Mouse (Mus musculus) spleen, adult 12 weeks (tissue): ENCODE measurements around the gene Ntm.

Experiments
- DNase-seq: peaks from one replicate; pipeline ENCODE4 v3.0.0; 2022; ENCODE audit warnings: low spot score

Ntm gene

GRCm38 (mm10) chr9:29130316-29130715 lies 832.6 kb downstream of the Ntm start:
- DNase-seq, result no peak

DNA sequence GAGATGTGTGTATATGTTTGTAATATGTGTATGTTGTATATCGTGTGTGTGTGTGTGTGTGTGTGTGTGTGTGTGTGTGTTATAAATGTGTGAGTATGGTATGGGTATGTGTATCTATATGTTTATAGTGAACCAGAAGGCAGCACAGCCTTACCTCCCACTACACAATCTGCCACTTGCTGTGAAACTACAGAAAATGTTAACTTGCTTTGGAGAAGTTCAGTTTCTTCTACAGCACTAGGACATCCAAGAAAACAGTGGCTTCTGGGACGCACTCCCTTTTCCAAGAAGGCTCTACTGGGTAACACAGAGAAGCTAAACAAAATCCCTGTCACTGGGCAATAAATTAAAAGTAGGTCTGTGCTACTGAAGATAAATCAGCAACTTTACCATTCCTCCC lies 834.5 kb downstream of the Ntm start:
- no peak for DNase-seq

DNA sequence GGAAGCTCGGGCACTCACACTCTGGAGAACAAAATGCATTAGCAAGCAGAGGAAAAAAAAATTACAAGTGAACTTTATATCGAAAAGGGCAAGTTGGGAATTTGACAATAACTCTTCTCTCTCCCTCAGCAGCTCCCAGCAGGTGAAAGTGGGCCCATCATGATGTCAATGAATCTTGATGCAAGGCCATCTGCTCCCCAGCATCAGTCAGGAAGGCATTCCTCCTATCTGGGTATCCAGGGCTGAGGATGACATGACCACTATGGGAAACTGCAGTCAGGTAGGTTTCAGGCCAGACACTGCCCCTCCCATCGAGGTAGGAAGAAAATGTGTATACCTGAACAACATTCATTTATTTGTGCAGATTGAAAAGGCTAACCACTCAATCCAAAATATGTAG lies 838.5 kb downstream of the Ntm start:
- DNase-seq, result no peak

GRCm38 (mm10) chr9:29123828-29124227 lies 839.1 kb downstream of the Ntm start:
- DNase-seq, result no peak

GRCm38 (mm10) chr9:29117561-29118112 lies 845.3 kb downstream of the Ntm start:
- no peak for DNase-seq

- no peak for DNase-seq
These were observed 847.6 kb downstream of the Ntm start for GRCm38 (mm10) chr9:29115337-29115736.

GRCm38 (mm10) chr9:29106771-29107170 lies 856.2 kb downstream of the Ntm start:
- DNase-seq, result no peak

- no peak for DNase-seq
These were observed 858.5 kb downstream of the Ntm start for GRCm38 (mm10) chr9:29104442-29104841.

- DNase-seq, result no peak
These were observed 858.9 kb downstream of the Ntm start for GRCm38 (mm10) chr9:29103993-29104392.

- no peak for DNase-seq
These were observed 862.3 kb downstream of the Ntm start for GRCm38 (mm10) chr9:29100624-29101023.

GRCm38 (mm10) chr9:29092443-29092842 lies 870.5 kb downstream of the Ntm start:
- DNase-seq, result no peak

DNA sequence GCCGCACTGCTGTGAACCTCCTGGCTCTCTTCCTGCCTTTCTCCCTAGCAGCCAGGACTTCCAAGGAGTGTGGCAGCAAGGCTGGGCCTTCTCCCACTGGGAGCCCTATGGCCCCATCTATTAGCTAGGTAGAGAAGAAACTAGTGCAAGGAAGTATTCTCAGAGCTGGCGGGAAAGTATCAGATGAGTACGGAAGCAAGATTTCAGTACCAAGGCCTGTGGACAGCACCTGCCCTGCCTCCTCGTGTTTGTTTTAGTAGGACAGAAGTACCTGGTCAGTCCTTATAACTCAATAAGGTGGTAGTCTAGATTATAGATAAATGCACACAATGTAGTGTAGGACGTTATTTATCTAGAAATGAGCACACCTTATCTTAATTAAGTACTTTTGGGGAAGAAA lies 874.3 kb downstream of the Ntm start:
- DNase-seq, result no peak

- DNase-seq, result no peak
These were observed 875.3 kb downstream of the Ntm start for GRCm38 (mm10) chr9:29087656-29088055.

- no peak for DNase-seq
These were observed 875.8 kb downstream of the Ntm start for GRCm38 (mm10) chr9:29087171-29087570.

- no peak for DNase-seq
These were observed 886.9 kb downstream of the Ntm start for GRCm38 (mm10) chr9:29075924-29076577.

DNA sequence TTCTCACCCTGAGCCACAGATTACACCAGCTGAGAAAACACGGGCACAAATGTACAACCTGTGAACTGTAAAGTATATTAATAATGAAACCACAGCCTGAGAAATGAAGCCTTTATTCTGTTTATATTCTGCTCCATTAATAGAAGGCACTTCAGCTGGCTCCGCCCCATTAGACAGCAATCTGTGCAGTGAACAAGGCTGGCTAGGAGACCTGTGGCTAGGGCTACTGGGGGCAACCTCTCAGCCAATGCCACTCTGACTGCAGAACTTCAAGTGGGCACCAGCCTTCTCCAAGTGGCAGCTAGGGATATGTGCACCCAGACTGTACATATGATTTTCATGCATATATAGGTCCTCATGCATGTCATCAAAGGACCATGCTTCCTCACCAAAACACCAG lies 887.7 kb downstream of the Ntm start:
- DNase-seq, result no peak

GRCm38 (mm10) chr9:29074494-29074893 lies 888.4 kb downstream of the Ntm start:
- DNase-seq, result no peak

DNA sequence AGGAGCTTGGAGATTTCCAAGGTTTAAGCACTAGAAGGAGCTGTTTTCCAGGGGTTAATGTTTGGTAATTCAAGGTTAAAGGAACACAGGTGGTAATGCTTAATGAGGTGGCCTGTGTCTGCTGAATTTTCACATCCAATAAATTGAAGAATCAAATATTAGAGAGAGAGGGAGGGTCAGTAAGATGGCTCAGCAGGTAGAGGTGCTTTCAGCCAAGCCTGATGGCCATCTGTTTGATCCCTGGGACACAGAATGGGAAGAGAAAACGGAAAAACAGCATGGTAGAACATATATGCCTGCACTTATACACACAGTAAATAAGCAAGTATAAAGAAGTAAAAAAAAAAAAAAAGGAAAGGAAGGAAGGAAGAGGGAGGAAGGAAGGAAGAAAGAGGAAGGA lies 890.9 kb downstream of the Ntm start:
- DNase-seq, result no peak

DNA sequence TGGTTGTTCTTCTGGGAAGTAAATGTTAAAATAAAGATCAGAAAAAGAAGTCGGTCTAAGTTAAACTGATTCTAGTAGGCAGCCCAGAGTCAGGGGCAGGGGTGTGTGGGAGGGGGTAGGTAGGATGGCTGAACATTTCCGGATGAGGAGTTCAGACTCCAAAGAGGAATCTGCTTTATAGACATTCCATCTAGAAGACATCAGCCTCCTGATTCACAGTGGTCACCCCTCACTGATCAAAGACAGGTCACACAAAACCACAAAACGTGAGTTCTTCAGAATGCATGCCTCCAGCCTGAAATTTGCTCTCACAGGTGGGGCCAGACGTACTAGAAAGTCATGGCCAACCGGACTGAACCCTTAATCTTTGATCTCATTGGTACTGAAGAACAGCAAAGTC lies 895.4 kb downstream of the Ntm start:
- no peak for DNase-seq

DNA sequence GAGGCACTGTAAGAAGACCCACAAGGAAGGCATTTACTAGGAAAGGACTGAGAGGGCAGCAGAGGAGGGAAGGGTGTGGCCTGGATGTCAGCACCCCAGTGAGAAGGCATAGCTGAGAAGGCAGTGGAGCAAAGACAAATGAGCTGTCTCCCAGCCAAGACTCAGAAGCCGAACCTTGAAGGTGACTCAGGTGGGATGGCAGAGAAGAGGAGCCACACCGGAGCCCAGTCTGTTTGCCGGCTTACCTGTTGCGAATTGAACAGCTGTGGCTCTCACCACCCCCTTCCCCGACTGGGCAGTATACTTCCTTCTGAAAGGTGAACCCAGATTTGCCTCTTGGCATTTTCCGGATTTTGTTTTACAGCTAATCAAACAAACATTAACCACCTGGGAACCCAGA lies 902.6 kb downstream of the Ntm start:
- no peak for DNase-seq

DNA sequence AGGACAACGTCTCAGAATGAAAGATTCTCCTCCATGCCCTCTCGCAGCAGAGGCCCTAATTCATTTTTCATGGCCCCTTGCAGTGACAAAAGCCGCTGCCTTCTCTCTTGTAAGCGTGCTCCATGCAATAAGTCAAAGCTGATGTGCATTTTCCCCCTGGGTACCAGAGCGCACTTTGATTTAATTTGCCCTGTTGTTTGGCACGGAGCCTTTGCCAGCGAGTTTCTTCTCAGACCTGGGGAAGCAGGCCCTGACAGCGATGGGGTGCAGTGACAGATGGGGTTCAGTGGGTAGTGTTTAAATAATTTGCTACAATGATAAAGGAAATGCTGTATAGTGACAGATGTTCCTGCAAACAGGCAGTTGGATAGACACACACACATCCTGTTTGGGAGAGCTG lies 904.1 kb downstream of the Ntm start:
- DNase-seq, result no peak

DNA sequence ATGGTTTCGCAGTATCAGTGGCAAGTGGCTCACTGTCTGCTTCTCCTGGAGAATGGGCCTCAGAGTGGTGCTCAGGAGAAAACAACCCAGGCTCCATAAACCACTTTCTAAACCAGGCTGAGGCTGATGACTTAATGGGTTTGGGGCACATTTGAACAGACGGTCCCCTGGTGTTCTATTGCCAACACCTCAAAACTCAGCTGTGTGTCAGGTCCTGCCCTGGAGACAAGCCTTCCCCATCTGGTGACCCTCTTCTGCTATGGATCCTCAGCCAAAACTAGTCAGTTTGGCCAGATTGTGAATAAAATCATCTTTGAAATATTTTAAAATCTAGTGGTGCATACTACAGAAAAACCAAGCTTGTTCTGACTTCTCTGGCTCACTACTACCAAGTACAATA lies 907.3 kb downstream of the Ntm start:
- no peak for DNase-seq

DNA sequence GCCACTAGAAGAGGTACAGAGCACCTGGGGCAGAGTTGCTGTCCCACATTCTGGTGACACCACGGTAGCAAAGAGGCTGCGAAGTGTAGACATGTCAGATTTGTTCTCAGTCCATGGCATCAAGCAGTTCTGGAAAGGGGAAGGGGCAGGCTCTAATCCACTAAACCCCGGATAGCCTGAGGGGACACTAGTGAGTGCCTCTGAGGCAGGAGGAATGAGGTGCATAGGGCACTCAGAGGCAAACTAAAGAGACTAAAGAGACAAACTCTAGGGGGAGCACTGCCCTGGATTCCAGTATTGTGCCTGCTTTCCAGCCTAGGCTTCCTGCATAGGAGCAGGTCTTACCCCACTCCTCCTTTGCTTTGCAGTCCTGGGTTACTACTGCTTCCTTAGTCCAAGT lies 926.5 kb downstream of the Ntm start:
- DNase-seq, result no peak

DNA sequence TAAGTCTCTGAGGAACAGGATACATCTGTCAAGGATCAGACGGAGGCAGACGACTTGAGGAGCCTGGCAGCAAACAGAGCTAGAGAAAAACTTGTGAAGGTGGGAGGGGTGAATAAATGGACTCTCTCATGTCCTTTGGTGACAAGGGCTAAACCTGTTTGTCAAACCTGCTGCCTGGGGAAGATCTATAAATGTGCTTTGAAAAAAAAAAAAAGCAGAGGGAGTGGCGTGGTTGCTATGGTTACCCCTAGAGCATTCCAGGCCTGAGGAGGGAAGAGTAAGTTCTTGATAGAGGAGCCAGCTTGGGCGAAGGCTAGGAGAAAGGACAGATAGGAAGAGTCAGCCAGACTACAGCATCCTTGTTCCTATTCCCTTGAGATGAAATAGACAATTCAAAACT lies 926.9 kb downstream of the Ntm start:
- no peak for DNase-seq
